Mouse (Mus musculus) testis, adult 2 months (tissue): ENCODE results near the gene Dlg2.

Source experiments
- CTCF ChIP-seq: fragments of 200-500 bp; IDR thresholded peaks from 2 replicates; pipeline ENCODE4 v1.5.1; 2012; ENCODE audit warnings: low read depth, mild to moderate bottlenecking, inconsistent platforms, low read length, moderate library complexity; ENCODE audit not compliant: control insufficient read depth, insufficient read depth, insufficient replicate concordance
- POLR2A ChIP-seq: fragments of 200-500 bp; IDR thresholded peaks from 2 replicates; pipeline ENCODE4 v1.6.1; 2012; ENCODE audit warnings: low read depth, mild to moderate bottlenecking, inconsistent platforms, low read length, moderate library complexity; ENCODE audit not compliant: control insufficient read depth

DNA sequence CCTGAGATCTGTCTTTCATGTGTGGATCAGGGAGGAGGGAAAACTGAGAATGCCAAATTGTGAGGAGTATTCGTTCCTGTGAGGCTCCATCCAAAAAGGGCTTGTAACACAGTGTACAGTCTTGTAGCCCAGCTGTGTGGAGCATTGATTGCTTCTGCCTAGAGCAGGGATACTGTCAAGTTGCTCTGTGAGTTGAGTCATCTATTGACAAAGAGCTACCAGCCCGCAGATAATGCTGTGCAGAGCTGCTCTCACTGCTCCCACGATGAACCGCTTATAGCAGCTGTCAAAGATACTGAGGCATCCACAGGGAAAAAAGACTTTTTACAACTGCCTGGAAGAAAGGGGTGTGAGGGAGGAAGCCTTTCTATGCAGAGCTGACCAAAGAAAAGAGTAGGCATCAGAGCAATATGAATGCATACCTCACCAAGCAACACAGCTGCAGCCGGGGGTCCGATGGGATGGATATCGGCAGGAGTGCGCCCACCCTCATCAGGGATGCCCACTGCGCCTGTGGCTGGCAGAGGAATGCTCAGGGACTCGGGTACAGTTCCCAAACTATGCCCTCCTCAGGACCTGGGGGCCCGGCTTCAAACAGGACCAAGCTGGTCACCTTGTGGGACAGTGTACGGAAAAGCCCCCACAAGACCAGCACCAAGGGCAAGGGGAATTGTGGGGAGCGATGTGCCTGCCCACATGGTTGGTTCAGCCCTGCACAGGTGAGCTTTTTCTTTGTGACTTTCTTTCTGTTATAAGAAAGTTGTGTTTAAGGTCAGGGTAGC is 1196.0 kb downstream of the Dlg2 start:
- TF ChIP-seq CTCF, result no peak
- TF ChIP-seq POLR2A, result no peak
